Mouse (Mus musculus): ENCODE data around the gene Ier5l. TPM values are rescaled to one million over a fixed set of nuclear protein-coding genes. Genes with fewer than 3 reads are reported as not detected.

Gene Ier5l
- total and polyA plus RNA-seq, 3 experiments = 0.06 TPM; not detected in 2

DNA sequence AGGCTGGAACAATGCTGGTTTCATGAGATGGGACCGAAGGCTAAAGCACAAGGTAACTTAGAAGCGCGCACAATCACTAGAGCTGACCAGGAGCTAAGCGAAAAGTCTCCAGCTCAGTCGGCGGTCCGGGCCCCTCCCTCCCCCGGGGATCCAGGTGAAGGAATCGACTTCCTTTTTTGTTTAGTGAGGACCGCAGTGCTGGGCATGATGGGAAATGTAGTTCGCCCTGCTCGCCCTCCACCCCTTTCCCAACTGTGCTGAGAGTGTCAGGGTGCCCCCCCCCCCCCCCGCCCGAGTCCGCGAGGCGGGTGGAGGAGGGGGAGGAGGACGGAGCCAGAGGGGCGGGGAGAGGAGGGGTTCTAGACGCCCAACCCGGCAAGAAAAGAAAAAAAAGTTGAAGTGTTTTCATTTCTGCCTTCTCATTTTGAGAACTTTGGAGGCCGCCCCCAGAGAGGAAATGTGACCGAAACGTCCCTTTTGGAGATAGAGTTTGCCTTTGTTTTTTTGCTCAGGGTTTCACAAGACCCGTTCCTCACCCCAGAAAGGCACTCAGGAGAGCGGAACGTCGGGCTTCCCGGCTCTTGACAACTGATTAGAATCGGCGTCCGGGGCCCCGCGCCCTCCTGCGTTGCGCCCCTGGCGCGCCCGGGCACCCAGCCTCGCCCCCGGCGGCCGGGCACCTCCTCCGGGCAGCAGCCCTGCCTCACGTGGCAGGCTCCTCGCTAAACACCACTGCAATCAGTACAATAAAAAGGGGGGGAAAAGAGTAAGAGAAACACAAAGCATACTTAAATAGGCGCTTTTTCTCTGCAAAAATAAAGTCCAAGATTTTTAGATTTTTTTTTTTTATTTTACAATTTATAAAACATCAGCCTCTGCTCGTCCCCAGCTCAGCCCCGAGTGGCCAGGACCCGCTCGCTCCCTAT lies 2.0 kb downstream of the Ier5l start (continued):
- peak; percentile 69; the same call in 1 of the 2 replicates for TF ChIP-seq KAT2A (conservative IDR thresholded peaks at IDR 0.05; ENCODE audit: low read depth, low read length)
- TF ChIP-seq BHLHE40 (IDR thresholded peaks at IDR 0.05; ENCODE audit: borderline replicate concordance, low read depth, low read length) = 0 out of 2 replicates have a peak, but pooled peaks have one; percentile 7
- no peak for TF ChIP-seq EP300 (IDR thresholded peaks at IDR 0.05; ENCODE audit: low read depth in 1 of 2, low read length in 2 of 2)
- peak; percentile 58; the same call in 1 of the 2 replicates for TF ChIP-seq MAX (IDR thresholded peaks at IDR 0.05; ENCODE audit: low read length)

DNA sequence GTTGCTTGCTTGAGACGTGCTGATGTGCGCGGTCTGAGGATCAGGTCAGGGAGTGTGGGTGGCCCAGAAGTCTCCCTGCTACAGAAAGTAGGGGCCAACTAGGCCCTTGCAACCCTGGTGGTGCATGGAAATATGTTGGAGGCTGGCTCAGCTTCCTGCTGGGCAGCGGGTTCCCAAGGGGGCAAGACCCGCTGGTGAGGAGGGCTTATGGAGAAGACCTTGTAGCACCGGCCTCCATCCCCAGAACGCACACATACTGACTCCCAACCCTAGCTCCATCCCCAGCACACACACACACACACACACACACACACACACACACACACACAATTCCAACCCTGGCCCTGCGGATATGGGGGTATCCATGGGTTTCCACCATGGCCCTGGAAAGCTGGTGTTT lies 3.0 kb downstream of the Ier5l start:
- peaks cover 0 to 5% of the 10 kb centered on the region in 2 experiments; a peak in 2 of 4 replicates for H3K36me3 ChIP-seq (ENCODE audit: control insufficient read depth in 1 of 2, insufficient read depth in 2 of 2, low read length in 2 of 2)
- peak overlapping the region; percentile 57 for H3K9ac ChIP-seq (ENCODE audit: control insufficient read depth, low read depth, low read length, poor library complexity, severe bottlenecking)
- no peaks in the 10 kb centered on the region for H3K79me2 ChIP-seq (ENCODE audit: control insufficient read depth, insufficient read depth, low read length, poor library complexity)
- H3K27me3 ChIP-seq (ENCODE audit: control insufficient read depth in 1 of 2, insufficient read depth in 2 of 2, low read length in 2 of 2) = no peaks in the 10 kb centered on the region
- peaks cover 0 to 12% of the 10 kb centered on the region in 2 experiments; a peak in 3 of 4 replicates for H3K4me1 ChIP-seq (ENCODE audit: control insufficient read depth in 1 of 2, insufficient read depth in 2 of 2, low read length in 2 of 2)
- no peaks in the 10 kb centered on the region for H3K9me3 ChIP-seq (replicated peaks; ENCODE audit: insufficient read depth, low read length)
- DNase-seq (ENCODE audit: low read depth, low spot score) = peak; percentile 55
- no peak for TF ChIP-seq TAL1 (IDR thresholded peaks at IDR 0.05; ENCODE audit: low read length)
- no peak for TF ChIP-seq BHLHE40 (IDR thresholded peaks at IDR 0.05; ENCODE audit: borderline replicate concordance, low read depth, low read length)
- TF ChIP-seq UBTF (IDR thresholded peaks at IDR 0.05; ENCODE audit: borderline replicate concordance, insufficient read depth, low read depth, low read length) = no peak
- TF ChIP-seq USF2 (IDR thresholded peaks at IDR 0.05; ENCODE audit: borderline replicate concordance in 1 of 2, insufficient read depth in 1 of 2, low read depth in 1 of 2, low read length in 2 of 2) = no peak
- TF ChIP-seq ZC3H11A (IDR thresholded peaks at IDR 0.05; ENCODE audit: low read depth, low read length) = no peak
- TF ChIP-seq NRF1 (IDR thresholded peaks at IDR 0.05; ENCODE audit: insufficient read depth, low read depth, low read length, poor library complexity, severe bottlenecking) = no peak
- TF ChIP-seq NELFE (IDR thresholded peaks at IDR 0.05; ENCODE audit: low read depth, low read length) = no peak
- TF ChIP-seq POLR2AphosphoS2 (IDR thresholded peaks at IDR 0.05; ENCODE audit: low read length) = no peak
- no peak overlapping the region for H3K27ac ChIP-seq (ENCODE audit: control insufficient read depth, low read depth, low read length)
- peak overlapping the region; percentile 68 to 81 for H3K4me3 ChIP-seq (ENCODE audit: control insufficient read depth in 1 of 2, insufficient read depth in 1 of 2, low read depth in 2 of 2, low read length in 2 of 2)

- H3K4me3 ChIP-seq (ENCODE audit: control insufficient read depth in 1 of 2, insufficient read depth in 1 of 2, low read depth in 2 of 2, low read length in 2 of 2) = peak overlapping the region; percentile 68 to 81
- H3K27me3 ChIP-seq (ENCODE audit: control insufficient read depth in 1 of 2, insufficient read depth in 2 of 2, low read length in 2 of 2) = no peaks in the 10 kb centered on the region
- H3K9me3 ChIP-seq (replicated peaks; ENCODE audit: insufficient read depth, low read length) = no peaks in the 10 kb centered on the region
- DNase-seq (ENCODE audit: low read depth, low spot score) = peak; percentile 71
- H3K27ac ChIP-seq (ENCODE audit: control insufficient read depth, low read depth, low read length) = no peak overlapping the region
- H3K4me1 ChIP-seq (ENCODE audit: control insufficient read depth in 1 of 2, insufficient read depth in 2 of 2, low read length in 2 of 2) = peaks cover 0 to 12% of the 10 kb centered on the region in 2 experiments; a peak in 3 of 4 replicates
- peaks cover 0 to 5% of the 10 kb centered on the region in 2 experiments; a peak in 2 of 4 replicates for H3K36me3 ChIP-seq (ENCODE audit: control insufficient read depth in 1 of 2, insufficient read depth in 2 of 2, low read length in 2 of 2)
- H3K79me2 ChIP-seq (ENCODE audit: control insufficient read depth, insufficient read depth, low read length, poor library complexity) = no peaks in the 10 kb centered on the region
- peak overlapping the region; percentile 57 for H3K9ac ChIP-seq (ENCODE audit: control insufficient read depth, low read depth, low read length, poor library complexity, severe bottlenecking)
- TF ChIP-seq USF2 (IDR thresholded peaks at IDR 0.05; ENCODE audit: borderline replicate concordance in 1 of 2, insufficient read depth in 1 of 2, low read depth in 1 of 2, low read length in 2 of 2) = no peak
- TF ChIP-seq ZNF384 (IDR thresholded peaks at IDR 0.05; ENCODE audit: low read depth, low read length) = peak; percentile 85
- peak; percentile 32 for TF ChIP-seq MXI1 (IDR thresholded peaks at IDR 0.05; ENCODE audit: low read depth, low read length)
- TF ChIP-seq TAL1 (IDR thresholded peaks at IDR 0.05; ENCODE audit: low read length) = no peak
- peak in 2 of 3 experiments; percentile 11 to 17; a peak in 2 of 6 replicates for TF ChIP-seq CTCF (IDR thresholded peaks at IDR 0.05 in 2 of 3, conservative IDR thresholded peaks at IDR 0.05 in 1 of 3; ENCODE audit: control insufficient read depth in 1 of 3, insufficient read depth in 1 of 3, low read depth in 2 of 3, low read length in 3 of 3, poor library complexity in 1 of 3, severe bottlenecking in 1 of 3)
- no peak for TF ChIP-seq USF1 (IDR thresholded peaks at IDR 0.05; ENCODE audit: low read depth, low read length)
- TF ChIP-seq GATA1 (IDR thresholded peaks at IDR 0.05; ENCODE audit: low read depth, low read length) = no peak
- TF ChIP-seq ZKSCAN1 (IDR thresholded peaks at IDR 0.05; ENCODE audit: low read depth, low read length) = no peak
- no peak for TF ChIP-seq GABPA (IDR thresholded peaks at IDR 0.05; ENCODE audit: low read depth, low read length)
- no peak for TF ChIP-seq MAFK (IDR thresholded peaks at IDR 0.05; ENCODE audit: borderline replicate concordance, low read depth, low read length)
- no peak for TF ChIP-seq ETS1 (IDR thresholded peaks at IDR 0.05; ENCODE audit: low read depth, low read length)
- TF ChIP-seq UBTF (IDR thresholded peaks at IDR 0.05; ENCODE audit: borderline replicate concordance, insufficient read depth, low read depth, low read length) = no peak
- no peak for TF ChIP-seq POLR2A (IDR thresholded peaks at IDR 0.05; ENCODE audit: control insufficient read depth in 1 of 2, insufficient read depth in 1 of 2, low read depth in 1 of 2, low read length in 2 of 2, poor library complexity in 1 of 2)
- no peak for TF ChIP-seq ZC3H11A (IDR thresholded peaks at IDR 0.05; ENCODE audit: low read depth, low read length)
- TF ChIP-seq BHLHE40 (IDR thresholded peaks at IDR 0.05; ENCODE audit: borderline replicate concordance, low read depth, low read length) = no peak
- no peak for TF ChIP-seq POLR2AphosphoS5 (IDR thresholded peaks at IDR 0.05; ENCODE audit: borderline replicate concordance, low read depth, low read length)
- TF ChIP-seq CHD1 (IDR thresholded peaks at IDR 0.05; ENCODE audit: low read depth, low read length) = 0 out of 2 replicates have a peak, but pooled peaks have one; percentile 61
Observed at GRCm38 (mm10) chr2:30470143-30470946, 3.7 kb downstream of the Ier5l start.
